Mouse (Mus musculus): Measurements from ENCODE around the gene Speer4e. TPM values are rescaled to one million over a fixed set of nuclear protein-coding genes. Genes with fewer than 3 reads are reported as not detected.
"Not testable (repeated sequence)": the region's sequence is repeated elsewhere in the genome, so short reads cannot be mapped to it uniquely, and the experiment has no call there.

Gene Speer4e
- polyA plus RNA-seq (2012; rRNA removed) (not detected in 2 replicates), polyA plus RNA-seq (2014; fragmentation: Nextera tagmentation; extraction: Ambion mirVana) (not detected in 2 replicates)

GRCm38 (mm10) chr5:14938329-14938728 is at the start of gene Speer4e:
TSS of gene Speer4e (minus strand) at chr5:14938429.
- not testable (repeated sequence) for H3K27ac ChIP-seq; H3K27me3 ChIP-seq (ENCODE audit: control insufficient read depth, insufficient read depth, low read length); H3K9ac ChIP-seq (replicated peaks); H3K4me2 ChIP-seq (ENCODE audit: low read depth); H3K4me3 ChIP-seq (ENCODE audit: insufficient read depth in 1 of 2, low read depth in 2 of 2, low read length in 2 of 2); H3K4me1 ChIP-seq (replicated peaks; ENCODE audit: control insufficient read depth in 2 of 2, insufficient read depth in 2 of 2, low read length in 1 of 2); H3K36me3 ChIP-seq (replicated peaks; ENCODE audit: control insufficient read depth, insufficient read depth, low read depth); DNase-seq (ENCODE audit: low read depth in 3 of 3, low spot score in 3 of 3); H3K9me3 ChIP-seq (ENCODE audit: control insufficient read depth, low read length); ATAC-seq (ENCODE audit: insufficient read depth)
- 33% methylated on average over 1 of the region's 1 CpGs for WGBS (ENCODE audit: insufficient replicate concordance)

DNA sequence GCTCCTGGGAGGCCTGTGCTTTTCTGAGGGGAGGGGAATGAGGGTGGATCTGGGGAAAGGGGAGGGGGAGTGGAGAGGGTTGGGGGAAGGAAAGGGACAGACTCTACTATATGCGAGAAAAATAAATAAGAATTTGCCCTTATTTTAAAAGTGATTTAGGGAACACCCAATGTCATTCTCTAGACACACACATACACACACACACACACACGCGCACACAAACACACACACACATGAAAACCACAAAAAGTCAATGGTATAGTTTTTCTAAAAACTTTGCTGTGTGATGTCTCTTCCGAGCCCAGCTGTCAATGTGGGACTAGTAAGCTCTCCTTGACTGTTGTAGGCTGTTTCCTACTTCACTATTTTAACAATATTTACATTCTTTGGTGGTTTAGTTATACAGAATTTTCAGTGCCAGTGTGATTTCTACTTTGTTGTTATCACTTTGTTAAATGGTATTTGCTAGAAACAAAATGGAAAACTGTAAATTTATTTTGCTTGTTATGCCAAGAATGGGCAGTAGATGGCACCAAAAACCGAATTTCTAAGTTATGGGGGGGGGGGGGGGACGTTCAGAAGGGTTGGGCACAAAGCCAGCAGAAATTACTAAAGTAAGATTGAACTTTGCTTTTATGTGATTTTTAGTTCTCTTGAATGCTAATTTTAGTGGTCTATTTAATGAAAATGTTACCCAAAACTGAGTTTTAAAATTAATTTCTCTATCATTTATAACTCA is 48.6 kb upstream of the Speer4e start:
- H3K36me3 ChIP-seq (replicated peaks; ENCODE audit: control insufficient read depth, insufficient read depth, low read depth); DNase-seq (ENCODE audit: low read depth in 3 of 3, low spot score in 3 of 3); H3K9ac ChIP-seq (replicated peaks); H3K4me1 ChIP-seq (replicated peaks; ENCODE audit: control insufficient read depth in 2 of 2, insufficient read depth in 2 of 2, low read length in 1 of 2); H3K4me2 ChIP-seq (ENCODE audit: low read depth); H3K27ac ChIP-seq; H3K4me3 ChIP-seq (ENCODE audit: insufficient read depth in 1 of 2, low read depth in 2 of 2, low read length in 2 of 2); H3K27me3 ChIP-seq (ENCODE audit: control insufficient read depth, insufficient read depth, low read length); H3K9me3 ChIP-seq (ENCODE audit: control insufficient read depth, low read length); ATAC-seq (ENCODE audit: insufficient read depth): not testable (repeated sequence)
- 21% methylated on average over 5 of the region's 6 CpGs for WGBS (ENCODE audit: insufficient replicate concordance)

- WGBS (ENCODE audit: insufficient replicate concordance) = no CpG with 5 or more reads among the region's 1 CpGs
- DNase-seq (ENCODE audit: low read depth in 3 of 3, low spot score in 3 of 3); H3K4me1 ChIP-seq (replicated peaks; ENCODE audit: control insufficient read depth in 2 of 2, insufficient read depth in 2 of 2, low read length in 1 of 2); H3K4me3 ChIP-seq (ENCODE audit: insufficient read depth in 1 of 2, low read depth in 2 of 2, low read length in 2 of 2); H3K4me2 ChIP-seq (ENCODE audit: low read depth); H3K36me3 ChIP-seq (replicated peaks; ENCODE audit: control insufficient read depth, insufficient read depth, low read depth); H3K9ac ChIP-seq (replicated peaks); H3K27ac ChIP-seq; H3K27me3 ChIP-seq (ENCODE audit: control insufficient read depth, insufficient read depth, low read length); H3K9me3 ChIP-seq (ENCODE audit: control insufficient read depth, low read length); ATAC-seq (ENCODE audit: insufficient read depth): not testable (repeated sequence)
Measured at GRCm38 (mm10) chr5:14978835-14979234, 40.6 kb upstream of the Speer4e start, which contains the start of gene Gm10354. TSS of gene Gm10354 (minus strand) at chr5:14978935.

GRCm38 (mm10) chr5:14977368-14977767 is 39.1 kb upstream of the Speer4e start:
- ATAC-seq (ENCODE audit: insufficient read depth); H3K9ac ChIP-seq (replicated peaks): not testable (repeated sequence)

GRCm38 (mm10) chr5:14975294-14975693 is 37.1 kb upstream of the Speer4e start:
- not testable (repeated sequence) for H3K36me3 ChIP-seq (replicated peaks; ENCODE audit: control insufficient read depth, insufficient read depth, low read depth); H3K4me1 ChIP-seq (replicated peaks; ENCODE audit: control insufficient read depth in 2 of 2, insufficient read depth in 2 of 2, low read length in 1 of 2); H3K9me3 ChIP-seq (ENCODE audit: control insufficient read depth, low read length); ATAC-seq (ENCODE audit: insufficient read depth); H3K4me2 ChIP-seq (ENCODE audit: low read depth); H3K27ac ChIP-seq; H3K4me3 ChIP-seq (ENCODE audit: insufficient read depth in 1 of 2, low read depth in 2 of 2, low read length in 2 of 2); H3K27me3 ChIP-seq (ENCODE audit: control insufficient read depth, insufficient read depth, low read length); DNase-seq (ENCODE audit: low read depth in 3 of 3, low spot score in 3 of 3); H3K9ac ChIP-seq (replicated peaks)
- 34% methylated on average over 3 of the region's 4 CpGs for WGBS (ENCODE audit: insufficient replicate concordance)

More at GRCm38 (mm10) chr5:14977368-14977767, 39.1 kb upstream of the Speer4e start:
- H3K27ac ChIP-seq; DNase-seq (ENCODE audit: low read depth in 3 of 3, low spot score in 3 of 3); H3K4me3 ChIP-seq (ENCODE audit: insufficient read depth in 1 of 2, low read depth in 2 of 2, low read length in 2 of 2); H3K9me3 ChIP-seq (ENCODE audit: control insufficient read depth, low read length); H3K4me2 ChIP-seq (ENCODE audit: low read depth); H3K4me1 ChIP-seq (replicated peaks; ENCODE audit: control insufficient read depth in 2 of 2, insufficient read depth in 2 of 2, low read length in 1 of 2); H3K27me3 ChIP-seq (ENCODE audit: control insufficient read depth, insufficient read depth, low read length); H3K36me3 ChIP-seq (replicated peaks; ENCODE audit: control insufficient read depth, insufficient read depth, low read depth): not testable (repeated sequence)
- WGBS (ENCODE audit: insufficient replicate concordance) = 59% methylated on average over 4 of the region's 4 CpGs

- not testable (repeated sequence) for H3K27ac ChIP-seq; H3K4me2 ChIP-seq (ENCODE audit: low read depth); H3K4me3 ChIP-seq (ENCODE audit: insufficient read depth in 1 of 2, low read depth in 2 of 2, low read length in 2 of 2); H3K9me3 ChIP-seq (ENCODE audit: control insufficient read depth, low read length); H3K9ac ChIP-seq (replicated peaks); DNase-seq (ENCODE audit: low read depth in 3 of 3, low spot score in 3 of 3); H3K36me3 ChIP-seq (replicated peaks; ENCODE audit: control insufficient read depth, insufficient read depth, low read depth); ATAC-seq (ENCODE audit: insufficient read depth); H3K4me1 ChIP-seq (replicated peaks; ENCODE audit: control insufficient read depth in 2 of 2, insufficient read depth in 2 of 2, low read length in 1 of 2); H3K27me3 ChIP-seq (ENCODE audit: control insufficient read depth, insufficient read depth, low read length)
- WGBS (ENCODE audit: insufficient replicate concordance) = 44% methylated on average over 3 of the region's 3 CpGs
Measured at GRCm38 (mm10) chr5:14972841-14973240, 34.6 kb upstream of the Speer4e start.

DNA sequence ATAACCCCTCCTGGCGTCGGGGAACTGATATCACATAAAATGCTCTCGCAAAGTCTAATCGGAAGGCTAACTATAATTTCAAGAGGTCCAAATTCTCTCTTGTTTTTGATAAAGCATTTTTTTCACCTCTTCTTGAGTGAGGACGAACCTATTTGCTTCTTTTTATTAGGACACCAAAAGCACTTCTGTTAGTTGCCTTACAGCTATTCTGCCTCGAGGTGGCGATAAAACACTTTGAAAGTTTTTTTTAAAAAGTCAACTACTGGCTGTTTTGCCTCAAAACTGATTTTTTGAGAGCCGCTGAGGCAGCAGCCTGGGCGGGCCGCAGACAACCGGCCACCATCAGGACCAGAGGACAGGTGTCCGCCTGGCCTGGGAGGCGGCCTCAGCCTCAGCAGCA is 25.6 kb upstream of the Speer4e start:
- not testable (repeated sequence) for H3K9me3 ChIP-seq (ENCODE audit: control insufficient read depth, low read length); H3K27me3 ChIP-seq (ENCODE audit: control insufficient read depth, insufficient read depth, low read length); H3K4me3 ChIP-seq (ENCODE audit: insufficient read depth in 1 of 2, low read depth in 2 of 2, low read length in 2 of 2); H3K27ac ChIP-seq; H3K9ac ChIP-seq (replicated peaks); ATAC-seq (ENCODE audit: insufficient read depth); H3K36me3 ChIP-seq (replicated peaks; ENCODE audit: control insufficient read depth, insufficient read depth, low read depth); H3K4me1 ChIP-seq (replicated peaks; ENCODE audit: control insufficient read depth in 2 of 2, insufficient read depth in 2 of 2, low read length in 1 of 2); DNase-seq (ENCODE audit: low read depth in 3 of 3, low spot score in 3 of 3); H3K4me2 ChIP-seq (ENCODE audit: low read depth)
- 66% methylated on average over 13 of the region's 13 CpGs for WGBS (ENCODE audit: insufficient replicate concordance)

GRCm38 (mm10) chr5:14961502-14961901 is 23.3 kb upstream of the Speer4e start:
- not testable (repeated sequence) for DNase-seq (ENCODE audit: low read depth in 3 of 3, low spot score in 3 of 3); ATAC-seq (ENCODE audit: insufficient read depth)
- WGBS (ENCODE audit: insufficient replicate concordance) = 56% methylated on average over 4 of the region's 4 CpGs

More at GRCm38 (mm10) chr5:14961502-14961901, 23.3 kb upstream of the Speer4e start:
- H3K27me3 ChIP-seq (ENCODE audit: control insufficient read depth, insufficient read depth, low read length); H3K9ac ChIP-seq (replicated peaks); H3K9me3 ChIP-seq (ENCODE audit: control insufficient read depth, low read length); H3K4me1 ChIP-seq (replicated peaks; ENCODE audit: control insufficient read depth in 2 of 2, insufficient read depth in 2 of 2, low read length in 1 of 2); H3K36me3 ChIP-seq (replicated peaks; ENCODE audit: control insufficient read depth, insufficient read depth, low read depth); H3K4me3 ChIP-seq (ENCODE audit: insufficient read depth in 1 of 2, low read depth in 2 of 2, low read length in 2 of 2); H3K4me2 ChIP-seq (ENCODE audit: low read depth); H3K27ac ChIP-seq: not testable (repeated sequence)

Data from liver, embryonic 14.5 days (tissue).